In genomic region chr3:127841926-127842325, GRCm38 (mm10) we compare ENCODE assay signal across 26 mouse cellular contexts. TPM values are rescaled to one million over a fixed set of nuclear protein-coding genes. Genes with fewer than 3 reads are reported as not detected.
DNase-seq lines count a peak whose midpoint lies in the region; ATAC-seq lines count a peak whose summit lies in the region.
"Had no signal": no experiment of that assay in that cellular context is flagged by ENCODE, and none has a peak within 500 bp of the region (broad histone marks: within the 10 kb centered on the region; RNA-seq: fewer than 3 reads in every experiment).

No protein-coding gene starts in this region.

- H3K4me2 ChIP-seq in embryonic facial prominence, embryonic 14.5 days (ENCODE audit: low read depth, low read length): no peak overlapping the region
- H3K4me2 ChIP-seq: embryonic facial prominence, embryonic 13.5 days; forebrain, embryonic 15.5 days; heart, embryonic 12.5 days; heart, embryonic 15.5 days; hindbrain, embryonic 14.5 days had no signal

- WGBS in embryonic facial prominence, embryonic 14.5 days: 64% methylated on average over 8 of the region's 8 CpGs
- 81% methylated on average over 8 of the region's 8 CpGs for WGBS in embryonic facial prominence, embryonic 10.5 days

- peak; percentile 41 for DNase-seq in embryonic facial prominence, embryonic 14.5 days (ENCODE audit: low spot score)
- no peak for DNase-seq in embryonic facial prominence, embryonic 10.5 days (ENCODE audit: low spot score)
- no peak for DNase-seq in frontal cortex, postnatal 36 days (ENCODE audit: low spot score in 2 of 2)
- DNase-seq in Muller cell, postnatal 12 days (ENCODE audit: inconsistent ontology term): peak; percentile 86
- no peak for DNase-seq in T-cell, adult 2 months (ENCODE audit: low spot score)
- DNase-seq: adrenal gland, adult 2 months; adrenal gland, postnatal 14 days; cerebellum, adult 18-20 months; cerebellum, adult 9-10 months; cerebellum, postnatal 14 days; gastrocnemius, postnatal 10 days; heart, adult 18-20 months; heart, postnatal 10 days; heart, postnatal 4 days; kidney, adult 18-20 months; kidney, adult 9 months had no signal

- H3K27ac ChIP-seq in embryonic facial prominence, embryonic 14.5 days (replicated peaks; ENCODE audit: low read depth, low read length): no peak overlapping the region
- no peak overlapping the region for H3K27ac ChIP-seq in embryonic facial prominence, embryonic 10.5 days (replicated peaks)
- H3K27ac ChIP-seq: embryonic facial prominence, embryonic 13.5 days; forebrain, embryonic 15.5 days; heart, embryonic 15.5 days; hindbrain, embryonic 14.5 days; hindbrain, postnatal 0 days had no signal

- ATAC-seq in embryonic facial prominence, embryonic 14.5 days (ENCODE audit: low read depth): no peak; the same call in 1 of the 2 replicates
- ATAC-seq in frontal cortex, adult (ENCODE audit: low TSS enrichment): peak; percentile 22; the same call in 1 of the 2 replicates
- ATAC-seq: forebrain, embryonic 15.5 days; hindbrain, postnatal 0 days; inflammation-experienced regulatory T-cells, adult 6 months; intestine, embryonic 16.5 days; Patski had no signal

- H3K4me3 ChIP-seq in embryonic facial prominence, embryonic 14.5 days (ENCODE audit: low read depth, low read length): no peak overlapping the region
- H3K4me3 ChIP-seq in embryonic facial prominence, embryonic 10.5 days: no peak overlapping the region
- H3K4me3 ChIP-seq: embryonic facial prominence, embryonic 13.5 days; forebrain, embryonic 15.5 days; heart, embryonic 12.5 days; heart, embryonic 15.5 days had no signal

- H3K27me3 ChIP-seq in embryonic facial prominence, embryonic 14.5 days (replicated peaks; ENCODE audit: control insufficient read depth, insufficient read depth, low read length): no peaks in the 10 kb centered on the region
- no peaks in the 10 kb centered on the region for H3K27me3 ChIP-seq in embryonic facial prominence, embryonic 10.5 days (replicated peaks; ENCODE audit: low read depth, poor library complexity, severe bottlenecking)
- H3K27me3 ChIP-seq: embryonic facial prominence, embryonic 13.5 days; forebrain, embryonic 15.5 days; Patski had no signal

- H3K9me3 ChIP-seq in embryonic facial prominence, embryonic 14.5 days (ENCODE audit: control insufficient read depth, low read length): no peaks in the 10 kb centered on the region
- no peaks in the 10 kb centered on the region for H3K9me3 ChIP-seq in embryonic facial prominence, embryonic 10.5 days
- H3K9me3 ChIP-seq: forebrain, embryonic 15.5 days; heart, embryonic 15.5 days had no signal

- H3K9ac ChIP-seq in embryonic facial prominence, embryonic 14.5 days (ENCODE audit: low read depth, low read length): no peak overlapping the region
- H3K9ac ChIP-seq: embryonic facial prominence, embryonic 13.5 days; forebrain, embryonic 15.5 days; heart, embryonic 12.5 days; heart, embryonic 15.5 days; hindbrain, embryonic 14.5 days had no signal

- H3K36me3 ChIP-seq in embryonic facial prominence, embryonic 14.5 days (ENCODE audit: control insufficient read depth, insufficient read depth, low read length): no peaks in the 10 kb centered on the region
- no peaks in the 10 kb centered on the region for H3K36me3 ChIP-seq in embryonic facial prominence, embryonic 10.5 days (replicated peaks)
- H3K36me3 ChIP-seq: embryonic facial prominence, embryonic 13.5 days; forebrain, embryonic 15.5 days; heart, embryonic 12.5 days; heart, embryonic 15.5 days had no signal

- peaks cover 6% of the 10 kb centered on the region; the same call in 1 of the 2 replicates for H3K4me1 ChIP-seq in embryonic facial prominence, embryonic 14.5 days (ENCODE audit: control insufficient read depth, insufficient read depth, low read length)
- H3K4me1 ChIP-seq in embryonic facial prominence, embryonic 10.5 days: peaks cover 6% of the 10 kb centered on the region

RNA-seq across cellular contexts. Expression of gene Ap1ar, which starts 4.6 kb away (rescaled TPM):
- polyA plus RNA-seq in embryonic facial prominence, embryonic 14.5 days (2014; fragmentation: Nextera tagmentation; extraction: Ambion mirVana): 36.2 and 40.9 TPM in 2 replicates
- polyA plus RNA-seq in embryonic facial prominence, embryonic 10.5 days (2016; fragmentation: Nextera tagmentation; extraction: Ambion mirVana): 60.6 and 64.6 TPM in 2 replicates

RNA-seq across cellular contexts. Expression of gene Tifa, which starts 52.3 kb away (rescaled TPM):
- polyA plus RNA-seq in embryonic facial prominence, embryonic 14.5 days (2014; fragmentation: Nextera tagmentation; extraction: Ambion mirVana): 4.2 and 5.6 TPM in 2 replicates
- 1.6 and 1.9 TPM in 2 replicates for polyA plus RNA-seq in embryonic facial prominence, embryonic 10.5 days (2016; fragmentation: Nextera tagmentation; extraction: Ambion mirVana)

RNA-seq across cellular contexts. Expression of gene Fam241a, which starts 54.2 kb away (rescaled TPM):
- polyA plus RNA-seq in embryonic facial prominence, embryonic 14.5 days (2014; fragmentation: Nextera tagmentation; extraction: Ambion mirVana): 9.9 and 10.1 TPM in 2 replicates
- polyA plus RNA-seq in embryonic facial prominence, embryonic 10.5 days (2016; fragmentation: Nextera tagmentation; extraction: Ambion mirVana): 2.7 and 3.9 TPM in 2 replicates

Comparison
In these comparisons a context has a peak if more than half of its experiments do, and no peak if none do; other contexts are left out.
1. DNase-seq: peak in embryonic facial prominence, embryonic 14.5 days (single experiment) and Muller cell, postnatal 12 days (single experiment); none in embryonic facial prominence, embryonic 10.5 days (single experiment), frontal cortex, postnatal 36 days (0 of 2) and T-cell, adult 2 months (single experiment).